Mouse (Mus musculus) heart, embryonic 11.5 days (tissue): Measurements from ENCODE around the gene Swsap1. TPM values are rescaled to one million over a fixed set of nuclear protein-coding genes. Genes with fewer than 3 reads are reported as not detected.

Experiments
- ATAC-seq: fragments of 200-750 bp; cut with Nextera tagmentation; replicated peaks from 2 replicates; pipeline ENCODE4 v1.8.0; 2017; ENCODE audit warnings: moderate library complexity; ENCODE audit not compliant: insufficient number of reproducible peaks, low FRiP score, low TSS enrichment
- H3K27ac ChIP-seq: fragments of 300-500 bp; sonication (generic); 2 replicates; pipeline ENCODE4 v1.5.1; 2014; ENCODE audit warnings: mild to moderate bottlenecking, low read depth, low read length
- H3K27me3 ChIP-seq: fragments of 300-500 bp; sonication (generic); 2 replicates; pipeline ENCODE4 v1.6.1; 2014; ENCODE audit warnings: mild to moderate bottlenecking, low read length, mixed read lengths; ENCODE audit not compliant: control insufficient read depth, insufficient read depth
- H3K36me3 ChIP-seq: fragments of 300-500 bp; sonication (generic); 2 replicates; pipeline ENCODE4 v1.6.1; 2014; ENCODE audit warnings: mild to moderate bottlenecking, low read length, moderate library complexity, mixed read lengths; ENCODE audit not compliant: control insufficient read depth, insufficient read depth
- H3K4me1 ChIP-seq: fragments of 300-500 bp; sonication (generic); 2 replicates; pipeline ENCODE4 v1.6.1; 2014; ENCODE audit warnings: low read length; ENCODE audit not compliant: control insufficient read depth, insufficient read depth
- H3K4me2 ChIP-seq: fragments of 300-500 bp; sonication (generic); 2 replicates; pipeline ENCODE4 v1.6.1; 2014; ENCODE audit warnings: mild to moderate bottlenecking, moderate library complexity
- H3K4me3 ChIP-seq: fragments of 300-500 bp; sonication (generic); 2 replicates; pipeline ENCODE4 v1.5.1; 2014; ENCODE audit warnings: low read depth, low read length
- H3K9ac ChIP-seq: fragments of 300-500 bp; sonication (generic); 2 replicates; pipeline ENCODE4 v1.6.1; 2014; ENCODE audit warnings: mild to moderate bottlenecking, low read depth, low read length, moderate library complexity
- H3K9me3 ChIP-seq: fragments of 300-500 bp; sonication (generic); replicated peaks from 2 replicates; pipeline ENCODE4 v1.6.1; 2016; ENCODE audit warnings: low read length; ENCODE audit not compliant: control insufficient read depth
- WGBS: fragments of 180-500 bp; shearing (Covaris S2); extraction: QIAGEN DNeasy Blood & Tissue Kit; methylation state at CpG from one replicate; pipeline ENCODE4 v1.1.7; 2014; ENCODE audit not compliant: insufficient replicate concordance; 5-methylcytosine and 5-hydroxymethylcytosine counted together
- polyA plus RNA-seq: library from polyadenylated mRNA; unstranded; fragments of >200 nt; fragmentation: Nextera tagmentation; extraction: Ambion mirVana; gene quantifications from 2 replicates; pipeline ENCODE4 v1.2.1, GENCODE M21; 2014

Swsap1 gene
- polyA plus RNA-seq, 1 experiment from 2014 or later = 9.0 TPM

DNA sequence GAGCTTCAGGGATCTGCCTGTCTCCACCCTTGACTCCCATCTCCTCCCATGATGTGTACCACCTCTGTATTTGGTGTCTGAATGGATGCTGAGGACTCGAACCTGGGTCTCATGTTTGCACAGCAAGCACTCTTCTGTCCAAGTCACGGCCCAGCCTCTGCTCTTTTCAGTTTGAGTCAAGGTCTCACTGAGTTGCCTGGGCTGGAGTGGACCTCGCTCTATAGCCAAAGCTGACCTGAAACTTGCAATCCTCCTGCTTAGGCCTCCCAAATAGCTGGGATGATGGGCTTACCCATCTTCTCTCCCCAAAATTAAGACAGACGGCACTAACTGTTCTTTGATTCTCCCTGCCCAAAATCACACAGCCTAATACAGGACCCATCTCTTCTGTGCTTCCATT lies 32.5 kb upstream of the Swsap1 start:
- 0 out of 2 replicates have a peak overlapping the region, but pooled peaks have one; percentile 77 for H3K27ac ChIP-seq
- 81% methylated on average over 4 of the region's 4 CpGs for WGBS
- H3K27me3 ChIP-seq = no peaks in the 10 kb centered on the region
- H3K9me3 ChIP-seq = no peaks in the 10 kb centered on the region
- no peak overlapping the region for H3K9ac ChIP-seq
- no peak overlapping the region for H3K4me3 ChIP-seq
- no peaks in the 10 kb centered on the region for H3K36me3 ChIP-seq
- ATAC-seq = no peak
- no peak overlapping the region for H3K4me2 ChIP-seq
- H3K4me1 ChIP-seq = peaks cover 20% of the 10 kb centered on the region

DNA sequence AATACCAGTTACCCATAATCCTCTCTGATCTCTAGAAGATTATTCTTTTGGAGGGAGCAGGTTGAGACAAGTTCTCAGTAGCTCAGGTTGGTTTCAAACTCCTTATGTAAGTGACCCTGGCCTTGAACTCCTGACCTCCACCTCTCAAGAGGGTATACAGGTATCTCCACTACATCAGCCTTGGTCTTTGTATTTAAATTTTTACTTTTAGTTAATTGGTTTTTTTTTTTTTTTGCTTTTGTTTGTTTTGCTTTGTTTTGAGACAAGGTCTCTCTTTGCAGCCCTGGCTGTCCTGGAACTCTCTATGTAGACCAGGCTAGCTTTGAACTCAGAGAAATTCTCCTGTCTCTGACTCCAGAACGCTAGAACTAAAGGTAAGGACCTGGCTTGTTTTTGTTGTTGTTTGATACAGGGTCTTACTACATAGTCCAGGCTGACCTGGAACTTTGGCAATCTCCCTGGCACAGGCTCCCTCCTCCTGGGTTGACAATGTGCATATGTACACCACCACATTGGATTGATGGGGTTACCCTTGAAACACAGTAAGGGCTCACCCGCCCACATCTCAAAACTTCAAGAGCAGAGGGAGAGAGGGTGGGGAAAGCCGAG lies 32.0 kb upstream of the Swsap1 start:
- Histone ChIP-seq H3K4me3 (no peak overlapping the region), H3K9me3 (no peaks in the 10 kb centered on the region), H3K4me1 (peaks cover 20% of the 10 kb centered on the region), H3K27ac (peak overlapping the region; percentile 77), H3K9ac (no peak overlapping the region), H3K27me3 (no peaks in the 10 kb centered on the region), H3K4me2 (no peak overlapping the region), H3K36me3 (no peaks in the 10 kb centered on the region)
- WGBS = 50% methylated on average over 3 of the region's 3 CpGs
- no peak for ATAC-seq

DNA sequence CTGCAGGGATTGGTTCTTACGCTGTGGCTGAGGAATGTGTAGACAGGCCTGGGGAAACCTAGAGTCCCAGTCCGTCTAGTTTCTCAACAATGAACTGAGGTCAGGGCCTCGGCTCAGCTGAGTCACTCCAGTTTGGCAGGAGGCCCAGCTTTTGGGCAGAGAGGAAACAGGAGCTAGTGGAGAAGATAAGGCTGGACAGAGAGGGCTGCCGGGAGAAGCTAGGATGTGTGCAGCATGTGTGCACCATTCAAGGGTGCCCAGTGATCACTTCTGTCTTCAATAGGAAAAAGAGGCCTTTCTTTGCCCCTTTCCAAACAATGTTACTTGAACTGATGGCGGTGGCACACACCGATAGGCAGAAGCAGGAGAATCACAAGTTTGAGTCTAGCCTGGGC lies 31.5 kb upstream of the Swsap1 start:
- ATAC-seq = peak; percentile 80
- no peak overlapping the region for H3K4me2 ChIP-seq
- peak overlapping the region; percentile 77 for H3K27ac ChIP-seq
- H3K4me3 ChIP-seq = no peak overlapping the region
- H3K9ac ChIP-seq = no peak overlapping the region
- no peaks in the 10 kb centered on the region for H3K9me3 ChIP-seq
- 39% methylated on average over 6 of the region's 6 CpGs for WGBS
- H3K27me3 ChIP-seq = no peaks in the 10 kb centered on the region
- no peaks in the 10 kb centered on the region for H3K36me3 ChIP-seq
- peaks cover 20% of the 10 kb centered on the region for H3K4me1 ChIP-seq

DNA sequence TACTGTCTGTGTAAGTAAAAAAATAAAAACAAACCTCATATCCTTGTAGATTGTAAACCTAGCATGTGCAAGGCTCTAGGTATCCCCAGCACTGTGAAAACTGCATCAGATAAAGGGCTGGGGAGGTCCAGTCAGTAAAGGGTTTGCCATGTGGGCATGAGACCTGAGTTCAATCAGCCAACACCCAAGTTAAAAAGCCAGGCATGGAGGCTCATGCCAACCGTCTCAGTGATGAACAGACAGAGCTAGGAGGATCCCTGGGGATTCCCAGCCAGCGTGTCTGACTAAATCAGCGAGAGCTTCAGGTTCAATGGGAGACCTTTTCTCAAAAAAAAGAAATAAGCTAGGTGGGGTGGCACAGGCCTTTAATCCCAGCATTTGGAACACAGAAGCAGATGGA lies 30.5 kb upstream of the Swsap1 start:
- Histone ChIP-seq H3K36me3 (no peaks in the 10 kb centered on the region), H3K9ac (no peak overlapping the region), H3K9me3 (no peaks in the 10 kb centered on the region), H3K4me2 (no peak overlapping the region), H3K4me1 (peaks cover 20% of the 10 kb centered on the region), H3K4me3 (no peak overlapping the region), H3K27ac (no peak overlapping the region), H3K27me3 (no peaks in the 10 kb centered on the region)
- 88% methylated on average over 3 of the region's 3 CpGs for WGBS
- ATAC-seq = no peak

DNA sequence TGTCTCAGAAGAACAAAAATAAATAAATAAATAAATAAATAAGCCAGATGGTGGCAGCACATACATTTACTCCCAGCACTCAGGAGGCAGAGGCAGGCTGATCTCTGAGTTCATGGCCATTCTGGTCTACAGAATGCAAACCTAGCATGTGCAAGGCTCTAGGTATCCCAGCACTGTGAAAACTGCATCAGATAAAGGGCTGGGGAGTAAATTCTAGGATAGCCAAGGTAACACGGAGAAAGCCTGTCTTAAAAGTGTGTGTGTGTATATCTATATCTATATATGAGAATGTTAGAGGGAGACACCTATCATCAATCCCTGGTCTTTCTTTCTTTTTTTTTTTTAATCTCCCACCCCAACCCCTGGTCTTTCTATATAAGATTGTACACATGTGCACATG lies 30.0 kb upstream of the Swsap1 start:
- Histone ChIP-seq H3K9ac (no peak overlapping the region), H3K9me3 (no peaks in the 10 kb centered on the region), H3K27me3 (no peaks in the 10 kb centered on the region), H3K4me2 (no peak overlapping the region), H3K36me3 (no peaks in the 10 kb centered on the region), H3K4me1 (peaks cover 20% of the 10 kb centered on the region), H3K4me3 (no peak overlapping the region), H3K27ac (no peak overlapping the region)
- WGBS = 88% methylated on average over 1 of the region's 1 CpGs
- ATAC-seq = no peak

DNA sequence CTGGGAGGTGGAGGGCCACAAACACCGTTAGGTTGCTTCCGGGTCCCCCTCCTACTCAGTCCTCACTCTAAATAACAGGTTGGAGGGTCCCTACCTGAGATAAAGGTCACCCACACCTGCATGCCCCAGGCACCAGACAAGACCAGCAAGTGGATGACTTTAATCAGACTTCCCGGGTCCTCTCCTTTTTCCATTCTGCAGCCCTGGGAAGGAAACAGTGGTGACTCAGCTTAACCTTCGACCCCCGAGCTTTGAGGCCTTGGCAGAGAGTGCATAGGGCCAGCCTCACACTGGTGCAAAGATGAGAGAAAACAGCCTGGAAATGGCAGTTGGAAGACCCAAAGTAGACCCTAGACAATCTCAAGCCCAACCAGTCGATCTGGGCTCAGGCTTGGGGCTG lies 29.4 kb upstream of the Swsap1 start:
- ATAC-seq = no peak
- H3K4me1 ChIP-seq = peaks cover 23% of the 10 kb centered on the region
- WGBS = 77% methylated on average over 6 of the region's 6 CpGs

DNA sequence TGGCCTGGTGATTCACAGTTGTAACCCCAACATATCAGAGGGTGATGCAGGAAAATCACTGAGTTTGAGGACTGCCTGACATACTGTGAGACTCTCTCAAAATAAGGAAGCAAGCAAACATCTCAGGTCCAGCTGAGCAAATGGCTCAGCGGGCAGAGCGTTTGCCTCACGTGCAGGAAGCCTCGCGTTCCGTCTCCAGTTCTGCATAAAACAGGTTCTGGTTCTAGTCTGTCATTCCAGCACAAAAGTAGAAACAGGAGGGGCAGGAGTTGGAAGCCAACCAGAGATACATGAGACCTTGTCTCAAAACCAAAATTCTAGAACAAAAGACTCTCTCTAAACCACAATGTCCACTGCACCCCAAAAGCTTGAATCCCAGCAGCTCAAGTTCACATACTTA lies 28.8 kb upstream of the Swsap1 start:
- peak overlapping the region; percentile 85 for H3K4me2 ChIP-seq
- 1% methylated on average over 6 of the region's 6 CpGs for WGBS
- peaks cover 23% of the 10 kb centered on the region for H3K4me1 ChIP-seq
- ATAC-seq = no peak
- peak overlapping the region; percentile 77 for H3K9ac ChIP-seq
- H3K27ac ChIP-seq = peak overlapping the region; percentile 54
- H3K9me3 ChIP-seq = no peaks in the 10 kb centered on the region
- H3K4me3 ChIP-seq = peak overlapping the region; percentile 60
- H3K27me3 ChIP-seq = no peaks in the 10 kb centered on the region
- H3K36me3 ChIP-seq = no peaks in the 10 kb centered on the region

More for the DNA sequence above, 29.4 kb upstream of the Swsap1 start:
- Histone ChIP-seq H3K27ac (no peak overlapping the region), H3K4me2 (peak overlapping the region; percentile 85), H3K36me3 (no peaks in the 10 kb centered on the region), H3K9ac (peak overlapping the region; percentile 77; the same call in 1 of the 2 replicates), H3K4me3 (peak overlapping the region; percentile 60; the same call in 1 of the 2 replicates), H3K27me3 (no peaks in the 10 kb centered on the region), H3K9me3 (no peaks in the 10 kb centered on the region)

DNA sequence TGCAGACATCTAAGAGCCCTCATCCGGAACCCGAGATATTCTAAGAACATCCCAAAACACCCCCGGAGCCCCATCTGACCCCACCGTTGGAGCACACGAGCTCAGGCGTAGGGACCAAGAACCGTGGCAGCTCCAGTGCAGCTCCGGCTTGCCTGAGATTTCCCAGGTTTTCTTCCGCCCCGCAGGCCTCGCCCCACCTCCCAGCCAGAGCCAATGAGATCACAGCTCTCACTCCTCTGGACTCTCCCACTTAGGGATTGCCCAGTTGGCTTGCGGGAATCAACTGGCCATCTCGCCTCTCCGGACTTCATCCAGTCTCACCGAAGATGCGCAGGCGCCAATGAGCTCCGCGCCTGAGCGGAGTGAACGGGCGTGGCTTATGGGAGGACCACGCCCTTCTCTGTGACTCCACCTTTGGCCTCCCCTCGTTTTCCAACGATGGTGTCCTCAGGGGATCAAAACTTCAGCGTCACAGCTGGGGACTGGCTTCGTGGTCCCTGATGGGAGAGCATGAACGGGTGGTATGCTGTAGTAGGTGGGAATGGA lies 28.3 kb upstream of the Swsap1 start, which contains the start of the genes Ccdc159 and Tmem205:
Gene Ccdc159, plus strand, starts transcription at position 264 of the 546 bp plus-strand sequence.
Gene Tmem205, minus strand, starts transcription at position 349 of the 546 bp plus-strand sequence.
- H3K9ac ChIP-seq = peak within 1 kb of the TSS; percentile 77
- peak; percentile 90 for ATAC-seq
- H3K4me1 ChIP-seq = peaks cover 23% of the 10 kb centered on the region

DNA sequence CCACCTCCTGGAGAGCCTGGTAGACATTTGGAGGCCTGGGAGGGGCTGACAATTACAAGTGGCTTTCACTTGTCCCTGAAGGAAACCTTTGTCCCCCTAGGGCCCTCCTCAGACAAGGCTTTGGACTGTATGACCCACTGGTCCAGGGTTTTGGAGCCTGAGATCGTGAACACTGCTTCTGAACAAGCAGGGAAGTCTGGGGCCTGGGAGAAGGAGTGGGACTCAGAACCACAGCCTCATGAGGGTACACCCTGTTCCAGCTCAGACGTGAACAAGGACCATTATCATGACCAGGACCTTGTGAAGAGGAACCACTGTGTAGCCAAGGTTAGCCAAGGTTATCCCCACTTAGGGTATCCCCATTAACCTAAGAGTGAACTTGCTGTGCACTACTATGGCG lies 26.3 kb upstream of the Swsap1 start:
- H3K27ac ChIP-seq = no peak overlapping the region

More for the DNA sequence above, 28.3 kb upstream of the Swsap1 start, which contains the start of the genes Ccdc159 and Tmem205:
- Histone ChIP-seq H3K9me3 (no peaks in the 10 kb centered on the region), H3K36me3 (no peaks in the 10 kb centered on the region), H3K27ac (peak within 1 kb of the TSS; percentile 54), H3K4me2 (peak within 1 kb of the TSS; percentile 85), H3K27me3 (no peaks in the 10 kb centered on the region), H3K4me3 (peak within 1 kb of the TSS; percentile 60)
- under 1% methylated on average over 28 of the region's 28 CpGs for WGBS

More for the DNA sequence above, 26.3 kb upstream of the Swsap1 start:
- H3K9ac ChIP-seq = no peak overlapping the region
- H3K4me3 ChIP-seq = no peak overlapping the region
- whole genome bisulfite sequencing = 71% methylated on average over 3 of the region's 3 CpGs
- H3K4me1 ChIP-seq = peaks cover 14% of the 10 kb centered on the region
- H3K36me3 ChIP-seq = no peaks in the 10 kb centered on the region
- ATAC-seq = no peak
- no peaks in the 10 kb centered on the region for H3K9me3 ChIP-seq
- H3K27me3 ChIP-seq = no peaks in the 10 kb centered on the region
- no peak overlapping the region for H3K4me2 ChIP-seq
